Mouse (Mus musculus): ENCODE data around the gene Alpl. TPM values are rescaled to one million over a fixed set of nuclear protein-coding genes. Genes with fewer than 3 reads are reported as not detected.

Gene Alpl
- polyA plus RNA-seq, 1 experiment from 2014 or later: 3.0 TPM

- H3K4me2 ChIP-seq (replicated peaks; ENCODE audit: low read depth, low read length): no peak overlapping the region
- no peak overlapping the region for H3K4me3 ChIP-seq (ENCODE audit: low read depth, low read length)
- no peak for DNase-seq (ENCODE audit: low spot score)
- no peak overlapping the region for H3K9ac ChIP-seq (replicated peaks; ENCODE audit: low read depth)
- no peak for TF ChIP-seq EP300 (IDR thresholded peaks at IDR 0.05)
- no peak for TF ChIP-seq CTCF (IDR thresholded peaks at IDR 0.05)
- H3K27ac ChIP-seq (ENCODE audit: low read length): no peak overlapping the region
- no peaks in the 10 kb centered on the region for H3K9me3 ChIP-seq (ENCODE audit: low read length)
- H3K4me1 ChIP-seq (ENCODE audit: insufficient read depth, low read depth, low read length): peaks cover 5% of the 10 kb centered on the region
- no peaks in the 10 kb centered on the region for H3K36me3 ChIP-seq (ENCODE audit: insufficient read depth, low read length)
- whole genome bisulfite sequencing: 59% methylated on average over 10 of the region's 10 CpGs
- ATAC-seq: no peak
- H3K27me3 ChIP-seq (replicated peaks; ENCODE audit: insufficient read depth, low read length): no peaks in the 10 kb centered on the region
Measured at GRCm38 (mm10) chr4:137692107-137692902, 103.9 kb downstream of the Alpl start.

Other genes with a start within 250 kb of the Alpl start
- 0.54 TPM in 1 of 2 replicates, not detected in the other for gene Ldlrad2, start 221.8 kb downstream of the Alpl start, polyA plus RNA-seq (2015; fragmentation: Nextera tagmentation; extraction: Ambion mirVana)
- gene Usp48, start 202.6 kb downstream of the Alpl start, polyA plus RNA-seq (2015; fragmentation: Nextera tagmentation; extraction: Ambion mirVana): 30.9 and 35.9 TPM in 2 replicates
- gene Rap1gap, start 131.7 kb downstream of the Alpl start, polyA plus RNA-seq (2015; fragmentation: Nextera tagmentation; extraction: Ambion mirVana): 34.9 and 48.8 TPM in 2 replicates
- gene Ece1, start 65.9 kb upstream of the Alpl start, polyA plus RNA-seq (2015; fragmentation: Nextera tagmentation; extraction: Ambion mirVana): 65.7 and 80.9 TPM in 2 replicates
- gene Eif4g3, start 196.6 kb upstream of the Alpl start, polyA plus RNA-seq (2015; fragmentation: Nextera tagmentation; extraction: Ambion mirVana): 17.2 and 18.2 TPM in 2 replicates